Mouse (Mus musculus) E14TG2a.4 (cell line): ENCODE results near the gene Tex13a.

Experiments
- H3K27me3 ChIP-seq: 2 replicates; pipeline ENCODE4 v1.6.1; 2014; ENCODE audit warnings: low read length, control low read depth; ENCODE audit not compliant: insufficient read depth
- H3K36me3 ChIP-seq: 2 replicates; pipeline ENCODE4 v1.6.1; 2014; ENCODE audit warnings: low read length, control low read depth; ENCODE audit not compliant: insufficient read depth
- H3K4me1 ChIP-seq: replicated peaks from 2 replicates; pipeline ENCODE4 v1.6.1; 2014; ENCODE audit warnings: low read depth, low read length, control low read depth
- H3K4me3 ChIP-seq: replicated peaks from 2 replicates; pipeline ENCODE4 v1.5.1; 2014; ENCODE audit warnings: mild to moderate bottlenecking, low read length
- H3K9me3 ChIP-seq: 2 replicates; pipeline ENCODE4 v1.6.1; 2014; ENCODE audit warnings: low read length, control low read depth
- CTCF ChIP-seq: conservative IDR thresholded peaks from 2 replicates; pipeline ENCODE4 v1.5.1; 2014; ENCODE audit warnings: low read length
- NANOG ChIP-seq: IDR thresholded peaks from 2 replicates; pipeline ENCODE4 v1.6.1; 2014; ENCODE audit warnings: borderline replicate concordance, low read length, mixed read lengths
- POU5F1 ChIP-seq: IDR thresholded peaks from 2 replicates; pipeline ENCODE4 v1.6.1; 2014; ENCODE audit warnings: low read length, borderline replicate concordance

Tex13a gene

DNA sequence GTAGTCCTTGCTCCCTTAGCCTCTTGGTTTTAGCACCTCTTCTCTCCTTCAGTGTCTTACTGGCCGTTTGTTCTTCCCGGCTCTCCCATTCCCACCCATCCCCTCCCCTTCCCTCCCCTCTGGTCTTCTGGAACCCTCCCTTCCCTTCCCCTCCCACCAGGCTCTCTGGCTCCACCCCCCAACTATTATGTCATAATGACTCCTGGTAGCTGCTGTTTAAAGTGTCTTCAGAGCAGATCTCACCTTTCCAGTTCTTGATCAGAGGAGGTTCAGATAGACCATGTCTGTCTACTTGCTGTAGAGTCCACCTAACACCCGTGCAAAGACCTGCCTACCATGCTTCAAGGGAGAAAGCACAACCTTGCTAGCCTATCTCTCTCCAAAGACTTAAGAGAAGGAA lies at the start of gene Tex13a:
Tex13a (minus strand) TSS at position 101 of the 400 bp plus-strand sequence.
- Histone ChIP-seq H3K4me1 (no peaks in the 10 kb centered on the region), H3K4me3 (no peak within 1 kb of the TSS), H3K9me3 (no peaks in the 10 kb centered on the region), H3K27me3 (no peaks in the 10 kb centered on the region), H3K36me3 (no peaks in the 10 kb centered on the region)
- TF ChIP-seq CTCF (no peak), NANOG (no peak), POU5F1 (no peak)

DNA sequence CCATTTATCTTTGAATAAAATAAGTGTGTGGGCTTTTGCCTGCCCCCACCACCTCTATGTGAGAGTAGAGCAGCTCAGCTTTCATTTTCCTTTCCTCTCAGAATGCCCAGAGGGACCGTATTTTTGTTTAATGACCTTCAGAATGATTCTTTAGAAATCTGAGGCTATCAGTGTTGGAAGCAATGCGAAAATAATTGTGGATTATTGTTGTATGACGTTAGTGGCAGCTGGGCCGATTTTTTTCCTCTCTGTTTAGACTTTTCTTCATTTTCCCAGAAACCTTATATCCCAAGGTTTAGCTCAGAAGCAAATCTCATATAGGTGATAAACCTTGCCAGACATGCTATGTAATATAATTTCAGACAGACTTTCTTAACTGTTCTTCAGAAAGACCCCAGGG lies 25.2 kb upstream of the Tex13a start:
- no peaks in the 10 kb centered on the region for H3K4me1 ChIP-seq

DNA sequence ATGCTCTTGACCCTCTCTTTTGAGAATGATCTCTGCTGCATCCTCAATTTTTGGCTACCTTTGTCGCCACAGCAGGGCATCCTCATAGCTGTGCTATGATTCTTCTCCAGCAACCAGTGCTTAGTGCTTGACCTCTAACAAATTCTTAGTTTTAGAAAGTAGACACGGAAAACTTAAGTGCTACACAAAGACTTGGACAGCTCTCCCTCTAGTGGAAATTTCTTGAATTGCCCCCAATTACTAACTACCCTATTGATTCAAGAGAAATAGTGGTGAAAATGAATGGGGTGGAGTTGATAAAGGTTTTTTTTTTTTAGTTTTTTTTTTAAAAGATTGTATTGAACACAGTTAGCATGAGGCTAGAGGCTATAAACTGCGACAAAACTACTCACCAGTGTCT lies 39.2 kb downstream of the Tex13a start:
- Histone ChIP-seq H3K27me3 (no peaks in the 10 kb centered on the region), H3K9me3 (no peaks in the 10 kb centered on the region), H3K36me3 (no peaks in the 10 kb centered on the region), H3K4me3 (no peak overlapping the region), H3K4me1 (no peaks in the 10 kb centered on the region)
- TF ChIP-seq NANOG (no peak), POU5F1 (no peak), CTCF (peak; percentile 67)

More for the DNA sequence above, 25.2 kb upstream of the Tex13a start:
- Histone ChIP-seq H3K36me3 (no peaks in the 10 kb centered on the region), H3K27me3 (no peaks in the 10 kb centered on the region), H3K4me3 (no peak overlapping the region), H3K9me3 (no peaks in the 10 kb centered on the region)
- TF ChIP-seq CTCF (no peak), POU5F1 (no peak), NANOG (no peak)
